Mouse (Mus musculus) ovary, adult 18-20 months (tissue): ENCODE data around the gene Tnnt2.

Experiments used
- DNase-seq: peaks from one replicate; pipeline ENCODE4 v3.0.0; 2022; ENCODE audit warnings: low spot score, mixed read lengths

The Tnnt2 gene

GRCm38 (mm10) chr1:135818481-135819086 is 17.6 kb upstream of the Tnnt2 start, which contains the start of gene Lad1:
TSS of gene Lad1 (plus strand) at chr1:135818598.
- no peak for DNase-seq

DNA sequence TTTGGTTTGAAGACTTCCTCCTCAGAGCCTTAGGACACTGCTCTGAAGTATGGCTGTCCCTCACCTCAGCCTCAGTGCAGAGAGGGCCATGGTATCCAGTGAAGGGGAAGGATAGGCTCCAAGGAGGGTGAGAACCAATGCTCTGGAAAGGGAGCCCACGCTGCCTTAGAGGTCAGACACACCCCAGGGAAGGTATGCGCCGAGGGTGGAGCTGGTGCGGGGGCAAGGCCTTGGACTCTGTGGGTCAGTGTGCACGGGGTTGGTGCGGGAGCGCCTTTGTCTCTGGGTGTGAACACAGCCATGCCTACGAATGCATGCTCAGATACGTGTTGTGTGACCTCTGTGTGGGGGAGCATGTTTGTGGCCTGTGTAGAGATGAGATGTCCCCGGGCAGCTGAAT is 16.1 kb upstream of the Tnnt2 start:
- no peak for DNase-seq

DNA sequence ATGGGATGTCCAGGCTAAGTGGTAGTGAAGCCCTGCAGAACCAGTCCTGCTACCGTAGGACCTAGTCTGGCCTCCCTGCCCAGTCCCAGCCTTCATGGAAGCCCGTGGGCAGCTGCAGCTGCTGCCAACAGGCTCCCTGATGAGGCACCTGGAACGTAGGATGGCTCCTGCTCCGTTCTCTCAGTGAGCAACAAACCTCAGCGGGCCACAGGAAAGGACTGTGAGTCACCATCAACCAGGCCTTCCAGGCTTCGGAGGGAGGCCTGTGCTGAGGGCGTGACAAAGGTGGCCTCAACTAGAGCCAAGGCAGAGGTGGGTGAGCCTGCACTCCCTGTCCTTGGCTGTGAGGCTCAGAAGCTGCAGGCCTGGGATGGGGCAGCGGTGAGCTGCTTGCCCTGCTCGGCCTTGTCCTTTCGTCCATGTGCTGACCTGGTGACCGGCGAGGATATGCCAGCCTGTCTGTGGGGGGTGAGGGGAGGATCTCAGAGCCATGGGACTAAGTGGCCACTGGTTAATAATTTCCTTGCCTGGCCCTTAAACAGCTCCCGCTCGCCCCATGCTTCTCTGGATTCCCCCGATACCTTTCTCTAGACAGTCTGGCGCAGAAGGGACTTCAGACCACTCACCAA is 15.3 kb upstream of the Tnnt2 start:
- no peak for DNase-seq

DNA sequence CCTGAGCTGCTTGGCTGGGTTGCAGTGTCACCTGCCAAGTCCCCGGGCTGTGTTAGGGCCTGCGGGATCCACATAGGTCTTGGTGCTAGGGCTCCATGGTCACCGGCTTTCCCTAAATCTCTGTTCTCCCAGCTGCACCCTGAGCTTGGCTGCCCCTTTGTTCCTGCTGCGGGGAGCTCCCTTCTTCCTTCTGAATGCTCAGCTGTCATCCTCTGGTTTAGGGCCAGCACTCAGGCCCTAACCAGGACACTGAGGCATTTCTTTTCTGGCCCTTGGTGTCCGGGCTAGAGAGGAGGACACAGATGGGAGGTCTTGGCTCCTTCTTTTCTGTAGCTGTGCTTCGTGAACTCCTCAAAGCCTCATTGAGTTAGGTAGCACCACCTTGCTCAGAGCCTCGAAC is 14.4 kb upstream of the Tnnt2 start:
- DNase-seq, result no peak

- DNase-seq, result no peak
Measured at GRCm38 (mm10) chr1:135828918-135829317, 7.2 kb upstream of the Tnnt2 start.

- DNase-seq, result no peak
Measured at GRCm38 (mm10) chr1:135834206-135834859, 1.8 kb upstream of the Tnnt2 start.

DNA sequence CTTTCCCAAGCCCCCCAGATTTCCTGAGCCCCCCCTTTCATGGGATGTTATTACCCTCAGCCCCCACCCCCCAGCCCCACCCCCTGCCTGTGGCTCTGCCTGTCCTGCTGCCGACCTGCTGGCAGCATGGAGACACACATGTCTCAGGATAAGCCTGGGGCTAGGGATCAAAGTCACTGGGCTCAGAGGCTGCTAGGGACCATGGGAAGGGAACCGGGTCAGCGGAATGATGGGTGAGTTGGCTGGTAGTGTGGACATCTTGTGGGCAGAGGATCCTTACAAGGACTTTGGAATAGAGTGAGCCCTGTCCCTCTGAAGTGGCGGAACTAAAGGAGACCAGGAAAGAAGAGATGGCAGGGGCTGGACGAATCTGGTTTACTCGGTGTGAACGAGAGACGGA is 1.2 kb upstream of the Tnnt2 start:
- DNase-seq, result no peak

DNA sequence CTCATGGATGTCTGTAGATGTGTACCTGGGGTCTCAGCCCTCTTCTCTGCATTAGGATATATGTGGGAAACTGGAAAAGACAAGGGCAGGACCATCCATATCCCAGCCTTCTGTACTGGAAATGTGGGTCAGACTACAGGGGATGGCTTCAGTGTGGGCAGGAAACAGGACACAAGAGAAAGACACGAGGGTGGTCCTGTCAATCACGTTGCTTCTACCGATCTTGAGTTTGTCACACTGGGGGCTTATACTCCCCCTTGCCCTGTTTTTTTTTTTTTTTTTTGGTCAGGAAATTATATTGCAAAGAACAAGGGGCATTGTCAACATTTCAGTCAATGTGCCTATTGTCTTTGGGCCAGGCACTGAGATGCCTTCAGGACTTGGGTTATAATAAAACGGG is 2.5 kb downstream of the Tnnt2 start:
- DNase-seq, result no peak

DNA sequence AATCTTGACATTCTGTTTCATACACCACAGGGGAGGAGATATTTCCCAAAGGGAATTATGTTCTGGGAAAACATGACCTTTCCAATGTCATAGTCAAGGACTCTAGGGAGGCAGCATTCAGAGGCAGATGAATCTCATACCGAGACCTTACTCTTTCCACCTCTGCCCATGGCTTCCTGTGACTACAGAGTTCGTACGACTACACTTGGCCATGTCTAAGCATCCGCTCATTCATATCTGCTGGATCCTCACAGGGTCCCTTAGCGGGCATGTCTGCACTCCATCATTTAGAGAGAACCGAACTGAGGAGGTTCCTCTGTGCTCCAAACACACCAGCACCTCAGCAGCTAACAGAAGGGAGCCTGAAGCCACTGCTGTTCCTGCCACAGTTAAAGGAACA is 2.9 kb downstream of the Tnnt2 start:
- DNase-seq, result no peak

- no peak for DNase-seq
Measured at GRCm38 (mm10) chr1:135840675-135841395, 4.7 kb downstream of the Tnnt2 start.

DNA sequence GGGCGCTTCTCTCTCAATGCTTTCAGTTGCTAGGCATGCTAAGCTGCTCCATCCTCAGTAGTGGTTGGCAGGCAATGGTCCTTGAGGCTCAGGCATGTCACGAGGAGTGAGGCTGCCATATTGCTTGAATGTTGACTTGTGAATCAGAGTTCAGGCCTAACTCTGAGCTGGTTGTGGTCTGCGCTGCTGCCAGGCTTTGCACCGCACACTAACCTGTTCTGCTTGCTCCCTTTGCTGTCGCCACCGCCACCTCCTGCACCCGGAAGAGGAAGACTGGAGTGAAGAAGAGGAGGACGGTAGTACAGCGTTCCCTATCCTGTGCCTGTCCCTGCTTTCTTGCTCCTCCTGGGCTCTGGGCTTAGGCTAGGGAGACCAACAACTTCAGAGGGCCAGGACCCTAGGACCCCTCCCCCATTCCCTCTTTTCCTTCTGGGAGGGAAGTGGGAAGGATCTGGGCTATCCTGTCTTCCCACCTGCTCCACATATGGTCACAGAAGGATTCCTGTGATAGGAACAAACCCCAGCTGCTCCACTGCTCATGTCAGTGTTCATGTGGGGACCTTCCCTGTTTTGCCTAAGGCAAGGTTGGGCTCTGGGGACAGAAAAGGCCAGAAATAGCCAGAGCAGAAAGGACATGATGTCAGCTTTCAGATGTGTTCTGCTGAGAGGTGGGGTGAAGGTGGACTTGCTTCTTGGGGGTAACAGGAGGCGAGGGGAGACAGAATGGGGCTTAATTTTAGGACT is 7.5 kb downstream of the Tnnt2 start:
- no peak for DNase-seq

- no peak for DNase-seq
Measured at GRCm38 (mm10) chr1:135844481-135844880, 8.3 kb downstream of the Tnnt2 start.

GRCm38 (mm10) chr1:135846632-135847031 is 10.5 kb downstream of the Tnnt2 start:
- no peak for DNase-seq

- DNase-seq, result no peak
Measured at GRCm38 (mm10) chr1:135847139-135847562, 11.0 kb downstream of the Tnnt2 start.

GRCm38 (mm10) chr1:135847611-135848351 is 11.6 kb downstream of the Tnnt2 start:
- DNase-seq, result no peak

DNA sequence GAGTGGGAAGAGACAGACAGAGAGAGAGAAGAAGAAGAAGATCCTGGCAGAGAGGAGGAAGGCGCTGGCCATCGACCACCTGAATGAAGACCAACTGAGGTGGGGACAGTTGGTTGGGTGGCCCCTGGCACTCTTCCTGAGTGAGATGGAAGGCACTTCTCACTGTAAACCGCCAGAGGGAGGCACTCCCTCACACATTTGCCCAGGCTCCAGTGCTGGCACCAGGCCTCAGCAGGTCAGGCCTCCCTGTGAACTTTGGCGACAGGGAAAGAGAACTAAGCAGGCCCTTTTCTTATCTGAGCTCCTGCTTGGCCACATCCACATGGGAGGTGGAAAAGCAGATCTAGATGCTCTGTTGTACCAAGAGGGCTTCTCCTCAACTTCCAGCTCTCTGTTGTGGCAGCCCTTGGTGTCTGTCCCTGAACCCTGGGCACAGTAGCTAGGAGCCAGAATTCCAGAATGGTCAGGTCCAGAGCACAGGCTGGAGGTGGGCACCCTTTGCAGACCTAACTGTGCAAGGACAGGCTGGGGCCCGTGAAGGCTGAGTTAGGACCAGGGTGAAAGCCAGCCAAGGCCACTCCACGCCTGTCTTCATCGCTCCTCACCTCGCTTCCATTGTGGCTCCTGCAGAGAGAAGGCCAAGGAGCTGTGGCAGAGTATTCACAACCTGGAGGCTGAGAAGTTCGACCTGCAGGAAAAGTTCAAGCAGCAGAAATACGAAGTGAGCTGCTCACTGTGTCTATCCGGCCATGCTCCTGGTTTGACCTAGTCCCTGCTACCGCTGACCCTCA is 14.8 kb downstream of the Tnnt2 start:
- no peak for DNase-seq

- DNase-seq, result no peak
Measured at GRCm38 (mm10) chr1:135852044-135852756, 16.0 kb downstream of the Tnnt2 start.

- DNase-seq, result no peak
Measured at GRCm38 (mm10) chr1:135853200-135853599, 17.0 kb downstream of the Tnnt2 start.

GRCm38 (mm10) chr1:135854591-135855343 is 18.6 kb downstream of the Tnnt2 start:
- DNase-seq, result no peak
